Mouse (Mus musculus): ENCODE measurements around the gene Psmb9.
A peak's percentile ranks its signal among the peaks of the same experiment; 100 is the strongest.
"Not testable (repeated sequence)": the region's sequence is repeated elsewhere in the genome, so short reads cannot be mapped to it uniquely, and the experiment has no call there.

The Psmb9 gene

DNA sequence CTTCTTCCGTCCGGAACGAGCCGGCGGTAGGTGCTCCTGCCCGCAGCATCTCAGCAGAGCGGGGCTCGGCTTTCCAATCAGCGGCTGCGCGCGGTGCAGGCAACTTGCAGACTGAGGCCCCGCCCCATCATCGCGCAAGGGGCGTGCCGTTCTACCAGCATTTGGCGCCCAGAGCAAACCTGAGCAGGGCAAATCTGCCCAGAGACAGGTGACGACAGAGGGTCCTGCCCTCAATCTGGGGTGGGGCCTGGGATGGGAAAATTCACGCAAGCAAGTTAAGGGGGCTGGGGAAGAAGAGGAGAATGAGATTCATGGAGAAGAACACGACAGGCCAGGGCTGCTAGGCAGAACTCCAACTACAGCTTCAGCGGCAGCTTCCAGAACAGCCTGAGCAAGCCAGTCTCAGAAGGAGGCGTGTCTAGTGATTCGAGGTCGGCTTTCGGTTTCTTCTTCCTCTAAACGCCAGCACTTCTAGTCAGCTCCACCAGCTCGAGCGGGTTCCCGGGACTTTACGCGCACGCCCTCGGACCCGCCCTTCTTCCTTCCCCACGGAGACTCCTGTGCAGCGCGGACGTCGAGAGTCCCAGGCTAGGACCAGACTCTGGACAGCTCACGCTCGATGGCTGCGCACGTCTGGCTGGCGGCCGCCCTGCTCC is at the start of gene Psmb9, which contains the start of gene Tap1:
TSS of gene Psmb9 (minus strand) at position 504 of the 656 bp plus-strand sequence.
TSS of gene Tap1 (plus strand) at position 293 of the 656 bp plus-strand sequence.
- peak; percentile 100 for DNase-seq (ENCODE audit: low read depth)

DNA sequence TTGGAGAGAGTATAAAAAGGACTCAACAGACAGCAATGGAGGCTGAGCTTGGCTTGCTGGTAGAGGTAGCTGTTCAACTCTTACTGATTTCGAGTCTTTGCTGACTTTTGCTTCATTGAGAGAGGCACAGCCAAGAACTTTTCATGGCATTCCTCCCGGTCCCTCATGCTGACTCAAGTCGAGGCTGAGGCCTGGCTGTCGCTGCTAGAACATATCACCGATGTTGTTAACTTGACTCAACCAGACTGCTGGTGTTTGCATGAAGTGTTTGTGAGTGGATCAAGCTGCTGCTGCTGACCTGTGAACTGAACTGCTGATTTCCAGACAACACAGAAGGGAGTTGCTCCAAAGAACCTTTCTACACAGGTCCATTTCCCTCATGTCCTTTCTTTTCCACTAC is 49.1 kb upstream of the Psmb9 start:
- no peak for DNase-seq (ENCODE audit: low read depth)

DNA sequence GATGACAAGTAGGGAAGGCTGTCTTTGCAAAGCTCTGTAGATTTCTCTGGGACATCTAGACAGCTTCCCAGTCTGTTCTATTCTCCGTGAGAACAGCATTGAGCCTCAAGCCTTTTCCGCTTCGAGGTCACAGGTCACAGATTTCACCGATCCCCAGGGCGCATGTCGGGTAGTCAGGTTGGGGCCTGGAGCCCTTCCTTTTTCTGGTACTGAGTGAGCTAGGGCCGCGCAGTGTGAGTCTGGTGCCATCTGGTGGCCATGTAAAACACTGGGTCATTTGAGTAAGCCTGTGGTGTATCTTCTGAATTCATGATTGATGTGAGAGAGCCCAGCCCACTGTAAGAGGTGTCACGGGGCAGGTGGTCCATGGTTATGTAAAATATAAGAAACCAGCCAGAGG is 47.4 kb upstream of the Psmb9 start:
- DNase-seq (ENCODE audit: low read depth) = peak; percentile 96

GRCm38 (mm10) chr17:34232021-34232420 is 44.5 kb upstream of the Psmb9 start:
- not testable (repeated sequence) for DNase-seq (ENCODE audit: low read depth)

GRCm38 (mm10) chr17:34230971-34231370 is 43.4 kb upstream of the Psmb9 start:
- not testable (repeated sequence) for DNase-seq (ENCODE audit: low read depth)

- not testable (repeated sequence) for DNase-seq (ENCODE audit: low read depth)
Observed at GRCm38 (mm10) chr17:34225911-34226310, 38.3 kb upstream of the Psmb9 start.

GRCm38 (mm10) chr17:34225426-34225825 is 37.9 kb upstream of the Psmb9 start:
- DNase-seq (ENCODE audit: low read depth) = no peak

DNA sequence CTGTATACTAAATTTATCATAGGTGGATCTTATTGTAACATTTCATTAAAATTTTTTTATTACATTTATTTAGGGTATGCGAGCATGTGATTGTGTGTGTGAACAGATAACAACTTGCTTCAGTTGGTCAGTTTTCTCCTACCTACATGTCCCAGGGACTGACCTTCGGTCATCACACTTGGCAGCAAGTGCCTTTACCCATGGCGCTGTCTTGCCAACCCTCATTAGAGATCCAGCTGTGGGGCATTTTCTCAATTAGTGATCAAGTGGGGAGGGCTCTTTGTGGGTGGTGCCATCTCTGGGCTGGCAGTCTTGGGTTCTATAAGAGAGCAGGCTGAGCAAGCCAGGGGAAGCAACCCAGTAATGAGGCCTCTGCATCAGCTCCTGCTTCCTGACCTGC is 37.3 kb upstream of the Psmb9 start:
- no peak for DNase-seq (ENCODE audit: low read depth)

DNA sequence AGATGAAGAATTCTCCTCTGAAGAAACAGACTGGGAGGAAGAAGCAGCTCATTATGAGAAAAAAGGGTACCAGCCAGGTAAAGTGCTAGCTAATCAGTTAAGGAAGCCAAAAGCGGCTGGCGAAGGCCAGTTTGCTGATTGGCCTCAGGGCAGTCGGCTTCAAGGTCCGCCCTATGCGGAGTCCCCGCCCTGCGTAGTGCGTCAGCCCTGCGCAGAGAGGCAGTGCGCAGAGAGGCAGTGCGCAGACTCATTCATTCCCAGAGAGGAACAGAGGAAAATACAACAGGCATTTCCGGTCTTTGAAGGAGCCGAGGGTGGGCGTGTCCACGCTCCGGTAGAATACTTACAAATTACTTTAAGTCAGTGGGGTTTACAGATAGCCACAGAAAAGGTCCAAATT is 32.8 kb upstream of the Psmb9 start:
- not testable (repeated sequence) for DNase-seq (ENCODE audit: low read depth)

- DNase-seq (ENCODE audit: low read depth) = not testable (repeated sequence)
Observed at GRCm38 (mm10) chr17:34219801-34220200, 32.2 kb upstream of the Psmb9 start.

- DNase-seq (ENCODE audit: low read depth) = peak; percentile 84
Observed at GRCm38 (mm10) chr17:34219096-34219495, 31.5 kb upstream of the Psmb9 start.

GRCm38 (mm10) chr17:34218675-34219074 is 31.1 kb upstream of the Psmb9 start:
- DNase-seq (ENCODE audit: low read depth) = no peak

DNA sequence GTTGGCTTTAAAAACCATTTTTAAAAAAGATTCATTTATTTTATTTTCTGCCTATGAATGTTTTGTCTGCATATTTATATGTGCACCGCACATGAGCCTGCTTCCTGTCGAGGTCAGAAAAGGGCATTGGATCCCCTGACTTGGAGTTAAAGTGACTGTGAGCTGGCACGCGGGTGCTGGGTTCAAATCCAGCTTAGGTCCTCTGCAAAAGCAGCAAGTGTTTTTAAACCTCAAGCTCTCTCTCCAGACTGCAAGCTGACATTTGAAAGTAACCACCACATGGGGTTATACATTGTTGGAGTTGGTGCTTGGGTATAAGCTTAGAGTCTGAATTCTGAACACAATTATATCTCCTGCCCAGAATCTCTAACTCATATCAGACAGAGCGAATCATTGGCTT is 30.4 kb upstream of the Psmb9 start:
- no peak for DNase-seq (ENCODE audit: low read depth)

DNA sequence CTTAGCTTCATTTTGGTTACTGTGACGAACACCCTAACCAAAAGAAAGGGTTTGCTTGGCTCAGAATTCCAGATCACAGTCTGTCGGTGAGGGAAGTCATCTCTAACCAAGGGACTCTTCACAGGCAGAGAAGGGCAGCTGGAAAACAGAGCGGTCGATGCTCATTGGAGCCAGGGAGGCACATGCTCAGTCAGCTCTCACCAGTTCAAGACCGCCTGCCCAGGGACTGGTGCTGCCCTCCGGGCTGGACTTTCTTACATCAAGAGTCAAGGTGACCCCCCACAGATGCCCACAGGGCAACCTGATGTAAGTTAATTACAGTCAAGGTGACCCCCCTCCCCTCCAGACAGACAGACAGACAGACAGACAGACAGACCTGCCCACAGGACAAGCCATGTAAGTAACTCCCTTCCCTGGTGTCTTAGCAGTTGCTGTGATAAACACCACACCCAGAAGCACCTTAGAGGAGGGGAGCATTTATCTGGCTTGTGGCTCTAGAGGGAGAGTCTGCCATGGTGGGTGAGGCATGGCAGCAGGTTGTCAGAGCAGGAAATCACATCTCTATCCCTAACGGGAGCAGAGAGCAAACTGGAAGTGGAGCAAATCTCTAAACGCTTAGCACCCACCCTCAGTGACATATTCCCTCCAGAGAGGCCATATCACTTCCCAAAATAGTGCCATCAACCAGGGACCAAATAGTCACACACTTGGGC is 29.8 kb upstream of the Psmb9 start:
- no peak for DNase-seq (ENCODE audit: low read depth)

- no peak for DNase-seq (ENCODE audit: low read depth)
Observed at GRCm38 (mm10) chr17:34215176-34215575, 27.6 kb upstream of the Psmb9 start.

DNA sequence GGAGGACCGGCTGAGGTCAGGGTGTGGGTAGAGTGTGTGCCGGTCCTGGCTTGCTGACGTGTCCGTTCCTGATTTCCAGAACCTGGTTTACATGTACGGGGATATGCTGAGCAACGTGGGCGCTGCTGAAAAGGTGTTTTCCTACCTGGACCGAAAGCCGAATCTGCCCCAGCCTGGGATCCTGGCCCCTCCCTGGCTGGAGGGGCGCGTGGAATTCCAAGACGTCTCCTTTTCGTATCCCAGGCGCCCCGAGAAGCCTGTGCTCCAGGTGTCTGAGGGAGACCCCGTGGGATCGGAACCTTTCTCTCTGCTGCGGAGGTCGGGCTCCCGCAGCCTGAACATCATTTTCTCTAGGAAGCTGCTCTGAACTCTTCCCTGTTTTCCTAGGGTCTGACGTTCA is 26.4 kb upstream of the Psmb9 start:
- no peak for DNase-seq (ENCODE audit: low read depth)

- peak; percentile 73 for DNase-seq (ENCODE audit: low read depth)
Observed at GRCm38 (mm10) chr17:34211746-34212365, 24.3 kb upstream of the Psmb9 start.

GRCm38 (mm10) chr17:34210599-34210998 is 23.0 kb upstream of the Psmb9 start:
- DNase-seq (ENCODE audit: low read depth) = peak; percentile 56

- DNase-seq (ENCODE audit: low read depth) = peak; percentile 65
Observed at GRCm38 (mm10) chr17:34209680-34210079, 22.1 kb upstream of the Psmb9 start.

GRCm38 (mm10) chr17:34208421-34208820 is 20.9 kb upstream of the Psmb9 start:
- no peak for DNase-seq (ENCODE audit: low read depth)

- DNase-seq (ENCODE audit: low read depth) = no peak
Observed at GRCm38 (mm10) chr17:34207866-34208265, 20.3 kb upstream of the Psmb9 start.

DNA sequence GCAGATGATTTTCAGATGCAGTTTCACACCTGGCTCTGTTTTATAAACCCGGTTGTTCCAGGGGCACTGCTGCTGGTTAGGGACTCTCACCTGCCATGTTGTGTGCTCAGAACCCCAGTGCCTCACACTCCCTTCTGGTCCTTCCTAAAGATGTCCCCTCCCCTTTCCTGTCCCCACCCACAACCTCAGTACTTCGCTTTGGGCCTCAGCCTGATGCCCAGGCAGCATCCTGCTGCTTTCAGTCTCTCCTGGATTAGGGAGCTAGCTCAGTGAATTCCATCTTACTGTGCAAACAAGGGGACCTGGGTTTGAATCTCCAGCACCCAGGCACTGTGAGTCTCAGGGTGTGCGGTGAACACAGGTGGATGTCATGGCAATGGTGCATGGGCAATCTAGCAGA is 19.9 kb upstream of the Psmb9 start:
- DNase-seq (ENCODE audit: low read depth) = peak; percentile 57

GRCm38 (mm10) chr17:34206731-34207130 is 19.2 kb upstream of the Psmb9 start:
- no peak for DNase-seq (ENCODE audit: low read depth)

Data from naive thymus-derived CD4-positive, alpha-beta T cell, adult 2 months (primary cell).